Mouse (Mus musculus) cortical plate, adult 2 months (tissue): Measurements from ENCODE around the gene Ctsw. TPM values are rescaled to one million over a fixed set of nuclear protein-coding genes. Genes with fewer than 3 reads are reported as not detected.

Experiments
- H3K27ac ChIP-seq: fragments of 200-500 bp; 2 replicates; pipeline ENCODE4 v1.5.1; 2012; ENCODE audit warnings: low read length, control low read depth, inconsistent platforms; ENCODE audit not compliant: insufficient read depth
- H3K4me1 ChIP-seq: fragments of 200-500 bp; 2 replicates; pipeline ENCODE4 v1.6.1; 2011; ENCODE audit warnings: low read length; ENCODE audit not compliant: control insufficient read depth, insufficient read depth
- H3K4me3 ChIP-seq: fragments of 200-500 bp; 2 replicates; pipeline ENCODE4 v1.5.1; 2011; ENCODE audit warnings: mild to moderate bottlenecking, low read length, control low read depth; ENCODE audit not compliant: insufficient read depth
- CTCF ChIP-seq: fragments of 200-500 bp; IDR thresholded peaks from 2 replicates; pipeline ENCODE4 v1.5.1; 2011; ENCODE audit warnings: mild to moderate bottlenecking, control low read depth, low read length; ENCODE audit not compliant: insufficient read depth; ENCODE audit errors: extremely low read depth
- POLR2A ChIP-seq: fragments of 200-500 bp; IDR thresholded peaks from 2 replicates; pipeline ENCODE4 v1.6.1; 2011; ENCODE audit warnings: mild to moderate bottlenecking, low read length, control low read depth; ENCODE audit not compliant: insufficient read depth; ENCODE audit errors: extremely low read depth
- polyA plus RNA-seq: library from polyadenylated mRNA; depleted of rRNA; stranded (reverse); fragments of >200 nt; gene quantifications from 2 replicates; pipeline ENCODE4 v1.2.3, GENCODE M21; 2012

The Ctsw gene
- polyA plus RNA-seq, 1 experiment, result 0.27 TPM

DNA sequence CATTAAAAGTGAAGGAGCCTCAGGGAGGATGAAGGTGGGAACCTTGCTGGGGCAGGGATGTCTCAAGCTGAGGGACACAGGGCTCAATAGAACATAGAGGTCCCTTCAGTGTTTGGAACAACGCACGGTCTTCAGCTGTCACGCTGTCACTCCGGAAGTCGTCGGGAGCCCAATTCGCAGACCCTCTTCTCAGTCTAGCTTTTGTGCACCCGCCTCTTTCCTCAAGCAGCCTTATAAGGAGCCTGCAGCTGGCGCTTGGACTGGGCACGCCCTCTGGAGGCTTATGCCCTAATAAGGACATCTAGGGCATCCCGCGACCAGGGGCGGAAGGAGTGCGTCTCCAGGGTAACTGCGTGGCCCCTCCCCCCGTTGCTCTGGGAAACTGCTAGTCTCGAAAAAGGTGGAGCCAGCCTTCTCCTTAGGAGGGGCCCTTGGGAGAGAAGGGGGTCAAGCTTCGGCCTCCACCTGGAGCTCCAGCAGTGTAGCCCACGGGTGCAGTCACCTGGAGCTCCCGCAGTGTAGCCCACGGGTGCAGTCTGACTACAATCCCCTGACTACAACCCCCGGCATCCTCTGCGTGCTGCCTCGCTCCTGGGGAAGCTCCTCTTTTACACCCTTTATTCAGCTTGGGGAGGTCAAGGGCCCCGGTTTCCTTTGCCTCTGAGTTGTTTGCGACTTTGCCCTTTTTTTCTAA lies 20.7 kb upstream of the Ctsw start:
- Histone ChIP-seq H3K27ac (peak overlapping the region; percentile 97), H3K4me1 (peaks cover 4% of the 10 kb centered on the region; the same call in 1 of the 2 replicates), H3K4me3 (peak overlapping the region; percentile 26)
- TF ChIP-seq POLR2A (peak; percentile 90), CTCF (no peak)

- H3K27ac ChIP-seq, result peak within 1 kb of the TSS; percentile 97
- TF ChIP-seq CTCF (peak; percentile 63), POLR2A (peak; percentile 66)
- peak within 1 kb of the TSS; percentile 58 for H3K4me3 ChIP-seq
- peaks cover 4% of the 10 kb centered on the region; the same call in 1 of the 2 replicates for H3K4me1 ChIP-seq
These were observed 19.7 kb upstream of the Ctsw start, which contains the start of gene Mus81 for GRCm38 (mm10) chr19:5487768-5488550. Mus81 (minus strand) TSS chr19:5488402.

DNA sequence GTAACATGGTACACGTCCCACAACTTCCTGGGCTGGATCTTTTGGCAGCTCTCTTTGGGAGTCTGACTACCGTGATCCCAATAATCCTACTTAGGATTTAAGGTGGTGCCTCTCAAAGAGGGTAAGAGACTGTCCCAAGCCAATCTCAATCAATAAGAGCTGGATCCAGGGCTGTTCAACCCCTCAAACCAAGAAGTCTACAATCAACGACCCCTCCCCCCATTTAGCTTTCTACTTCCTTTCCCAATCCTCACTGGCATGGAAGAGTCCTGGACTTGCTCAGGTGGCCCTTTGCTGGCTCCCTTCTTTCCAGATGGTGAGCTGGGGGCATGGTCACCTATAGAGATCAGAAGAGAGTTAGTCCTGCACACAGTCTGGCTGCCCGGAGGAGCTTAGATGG lies 18.5 kb upstream of the Ctsw start:
- no peak overlapping the region for H3K4me3 ChIP-seq
- TF ChIP-seq CTCF (no peak), POLR2A (no peak)
- peaks cover 2% of the 10 kb centered on the region; the same call in 1 of the 2 replicates for H3K4me1 ChIP-seq
- H3K27ac ChIP-seq, result no peak overlapping the region

DNA sequence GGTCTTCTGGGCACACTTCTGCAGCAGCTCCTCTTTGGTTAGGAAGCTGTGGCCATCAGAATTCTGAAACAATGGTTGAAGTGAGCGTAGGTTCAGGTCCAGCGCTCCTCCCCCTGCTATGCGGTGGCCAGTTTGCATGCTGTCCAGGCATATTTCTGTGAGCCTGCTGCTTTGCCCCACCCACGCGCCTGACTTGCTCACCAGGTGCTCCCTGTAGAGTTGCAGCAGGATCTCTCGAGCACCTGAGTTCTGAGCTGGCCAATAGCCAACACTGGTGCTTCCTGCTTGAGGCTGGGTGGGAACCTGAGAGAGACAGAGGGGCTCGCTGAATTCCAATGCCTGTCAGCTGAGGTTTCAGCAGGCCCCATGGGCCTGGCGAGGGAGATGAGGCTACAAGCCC lies 18.0 kb upstream of the Ctsw start:
- Histone ChIP-seq H3K4me3 (no peak overlapping the region), H3K4me1 (peaks cover 2% of the 10 kb centered on the region; the same call in 1 of the 2 replicates), H3K27ac (no peak overlapping the region)
- TF ChIP-seq POLR2A, result no peak
- TF ChIP-seq CTCF, result no peak

DNA sequence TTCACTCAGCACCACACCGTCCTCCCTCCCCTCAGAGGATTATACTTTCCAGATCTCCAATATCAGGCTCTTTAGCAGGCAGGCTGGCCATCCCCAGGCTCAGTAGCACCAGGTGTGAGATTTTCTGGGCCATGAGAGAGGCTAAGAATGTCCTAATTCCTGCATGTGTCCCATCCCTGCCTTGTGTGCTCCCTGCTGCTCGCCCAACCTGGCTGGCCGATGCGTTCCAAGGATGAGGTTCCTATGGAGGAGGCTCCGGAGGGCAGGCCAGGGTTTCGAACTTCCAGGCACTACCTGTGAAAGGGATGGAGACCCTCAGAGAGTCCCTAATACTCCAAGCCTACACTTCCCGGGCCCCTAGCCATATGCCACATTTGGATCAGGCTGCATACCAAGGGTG lies 17.5 kb upstream of the Ctsw start:
- Histone ChIP-seq H3K27ac (no peak overlapping the region), H3K4me1 (peaks cover 2% of the 10 kb centered on the region; the same call in 1 of the 2 replicates), H3K4me3 (no peak overlapping the region)
- no peak for TF ChIP-seq POLR2A
- no peak for TF ChIP-seq CTCF

DNA sequence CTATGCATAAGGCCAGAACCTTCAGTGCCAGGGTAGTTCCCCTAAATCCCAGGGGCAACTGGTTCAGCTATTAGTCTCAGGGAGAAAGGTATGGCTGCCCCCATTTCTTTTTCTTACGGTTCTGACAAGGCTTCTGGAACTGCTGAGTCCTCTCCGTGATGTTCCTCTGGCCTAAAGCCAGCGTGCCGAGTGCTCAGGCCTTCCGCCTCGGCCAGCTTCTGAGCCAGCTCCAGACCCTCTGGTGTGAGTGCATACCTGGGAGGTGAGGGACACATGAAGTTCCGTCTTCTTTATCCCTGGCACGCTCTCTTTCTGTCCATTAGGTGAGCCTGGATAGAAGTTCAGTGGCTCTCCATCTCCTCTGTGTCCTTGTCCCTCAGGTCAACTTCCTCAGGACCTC lies 17.1 kb upstream of the Ctsw start:
- Histone ChIP-seq H3K27ac (no peak overlapping the region), H3K4me1 (peaks cover 2% of the 10 kb centered on the region; the same call in 1 of the 2 replicates), H3K4me3 (no peak overlapping the region)
- no peak for TF ChIP-seq POLR2A
- no peak for TF ChIP-seq CTCF

DNA sequence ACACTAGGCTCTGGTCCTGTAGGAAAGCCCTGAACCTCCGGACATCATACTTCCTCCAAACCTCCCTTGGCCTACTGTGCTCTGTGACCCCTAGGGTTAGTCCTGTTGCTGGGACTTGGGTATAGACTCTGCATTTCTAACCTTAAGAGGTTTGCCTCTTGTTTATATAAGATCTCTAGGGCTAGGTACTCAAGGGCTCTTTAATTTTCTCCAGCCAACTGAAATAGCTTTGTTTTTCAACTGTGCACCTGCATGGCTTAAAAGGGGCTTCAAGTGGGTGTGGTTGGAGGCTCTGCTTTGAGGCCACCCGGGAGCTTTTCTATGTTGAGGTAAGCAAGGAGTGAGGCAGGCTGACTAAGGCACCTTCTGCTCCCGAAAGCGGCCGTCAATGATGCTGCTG lies 16.2 kb upstream of the Ctsw start:
- TF ChIP-seq POLR2A, result no peak
- TF ChIP-seq CTCF, result no peak
- no peak overlapping the region for H3K27ac ChIP-seq
- H3K4me3 ChIP-seq, result no peak overlapping the region
- H3K4me1 ChIP-seq, result peaks cover 2% of the 10 kb centered on the region; the same call in 1 of the 2 replicates

DNA sequence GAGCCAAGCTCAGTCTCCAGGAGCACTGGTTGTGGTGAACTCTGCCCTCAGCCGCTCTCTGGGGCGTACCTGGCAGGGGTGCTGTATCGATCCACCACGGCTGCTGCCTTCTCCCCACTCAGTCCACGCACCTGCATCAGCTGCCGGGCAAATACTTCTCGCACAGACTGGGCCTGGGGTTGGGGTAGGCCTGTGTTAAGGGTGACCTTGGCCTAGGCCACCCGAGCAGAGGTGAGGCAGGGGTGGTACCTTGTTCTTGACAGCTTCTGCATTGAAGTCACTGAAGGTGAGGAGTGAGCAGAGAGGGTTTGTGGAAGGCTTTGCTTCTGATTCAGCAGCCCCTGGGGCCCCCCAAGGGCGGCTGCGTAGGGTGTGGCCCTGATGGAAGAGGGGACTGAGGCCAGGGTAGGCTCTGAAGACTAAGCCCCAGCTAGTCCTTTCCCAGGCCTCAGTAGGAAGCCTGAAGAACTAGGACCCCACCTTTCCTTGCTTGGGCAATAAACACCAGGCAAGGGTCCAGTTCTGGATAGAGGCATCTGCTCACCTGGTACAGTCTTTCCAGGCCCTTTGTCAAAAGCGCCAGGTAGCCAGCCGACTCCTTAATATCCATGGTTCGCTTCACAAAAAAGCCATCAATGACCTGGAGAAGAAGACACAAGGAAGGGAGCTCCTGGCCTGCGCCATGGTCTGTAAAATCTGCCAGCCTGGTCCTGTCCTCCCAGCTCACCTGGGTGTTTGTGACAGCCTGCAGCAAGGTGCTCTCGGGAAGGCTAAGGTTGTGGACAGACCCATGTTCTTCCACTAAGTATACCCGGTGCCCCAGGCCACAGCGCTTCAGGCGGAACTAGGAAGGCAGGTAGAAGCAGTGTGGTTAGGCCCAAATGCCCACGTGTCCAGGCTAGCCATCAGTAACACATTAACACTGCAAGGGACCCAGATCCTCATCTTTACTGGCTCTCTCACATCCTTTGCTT lies 15.4 kb upstream of the Ctsw start:
- Histone ChIP-seq H3K4me3 (no peak overlapping the region), H3K4me1 (peaks cover 2% of the 10 kb centered on the region; the same call in 1 of the 2 replicates), H3K27ac (no peak overlapping the region)
- no peak for TF ChIP-seq CTCF
- no peak for TF ChIP-seq POLR2A

GRCm38 (mm10) chr19:5481398-5481797 lies 13.1 kb upstream of the Ctsw start:
- no peak overlapping the region for H3K27ac ChIP-seq
- peaks cover 3% of the 10 kb centered on the region; the same call in 1 of the 2 replicates for H3K4me1 ChIP-seq
- no peak for TF ChIP-seq CTCF
- 0 out of 2 replicates have a peak, but pooled peaks have one; percentile 14 for TF ChIP-seq POLR2A
- H3K4me3 ChIP-seq, result no peak overlapping the region
